28 mouse cellular contexts compared by ENCODE assay signal in the genomic region with DNA sequence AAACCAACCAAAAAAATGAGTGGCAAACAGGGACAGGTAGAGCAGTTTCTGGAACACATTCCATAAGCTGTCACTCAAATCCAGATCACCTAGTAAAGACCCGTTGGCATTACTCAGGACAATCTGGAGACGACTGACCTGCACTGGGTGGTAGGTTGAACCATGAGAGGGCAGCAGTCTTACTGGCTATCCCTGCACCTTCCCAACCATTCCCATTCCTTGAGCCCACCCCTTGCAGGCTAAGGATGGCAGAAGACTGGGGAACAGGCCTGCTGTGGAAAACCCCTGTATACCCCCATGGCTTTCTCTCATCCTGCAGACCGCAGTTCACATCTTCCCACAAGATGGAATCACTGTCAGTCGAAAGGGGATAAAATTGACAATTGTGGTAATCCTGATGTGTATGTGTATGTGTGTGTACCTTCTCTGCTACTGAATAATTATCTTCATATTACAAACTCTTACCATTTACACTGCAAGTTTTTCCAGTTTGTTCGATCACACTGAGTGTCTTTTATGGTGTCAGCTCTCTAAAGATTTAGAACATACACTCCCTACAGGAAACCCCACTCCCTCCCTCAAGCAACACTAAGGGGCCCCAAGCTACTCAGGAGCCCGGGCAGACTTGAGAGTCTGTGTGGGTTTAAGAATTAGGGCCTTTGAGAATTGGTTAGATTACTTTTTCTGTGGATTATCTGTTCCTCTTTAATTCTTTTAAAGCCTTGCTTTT. TPM values are rescaled to one million over a fixed set of nuclear protein-coding genes. Genes with fewer than 3 reads are reported as not detected.
DNase-seq lines count a peak whose midpoint lies in the region; ATAC-seq lines count a peak whose summit lies in the region.
"Had no signal": no experiment of that assay in that cellular context is flagged by ENCODE, and none has a peak within 500 bp of the region (broad histone marks: within the 10 kb centered on the region; RNA-seq: fewer than 3 reads in every experiment).

No protein-coding gene starts in this region.

- WGBS in embryonic facial prominence, embryonic 12.5 days, result 67% methylated on average over 6 of the region's 6 CpGs
- WGBS in embryonic facial prominence, embryonic 10.5 days, result 79% methylated on average over 6 of the region's 6 CpGs
- 71% methylated on average over 6 of the region's 6 CpGs for WGBS in heart, embryonic 12.5 days
- WGBS in limb, embryonic 12.5 days, result 63% methylated on average over 6 of the region's 6 CpGs

- no peak overlapping the region for H3K4me3 ChIP-seq in embryonic facial prominence, embryonic 12.5 days
- H3K4me3 ChIP-seq in embryonic facial prominence, embryonic 10.5 days, result no peak overlapping the region
- no peak overlapping the region for H3K4me3 ChIP-seq in heart, embryonic 12.5 days
- no peak overlapping the region for H3K4me3 ChIP-seq in limb, embryonic 12.5 days (replicated peaks)
- H3K4me3 ChIP-seq: embryonic facial prominence, embryonic 13.5 days; erythroblast, embryonic 14.5 days; forebrain, embryonic 12.5 days; forebrain, embryonic 15.5 days; heart, embryonic 15.5 days; hindbrain, embryonic 13.5 days; intestine, embryonic 15.5 days had no signal

- no peaks in the 10 kb centered on the region for H3K36me3 ChIP-seq in embryonic facial prominence, embryonic 12.5 days
- no peaks in the 10 kb centered on the region for H3K36me3 ChIP-seq in embryonic facial prominence, embryonic 10.5 days (replicated peaks)
- H3K36me3 ChIP-seq in heart, embryonic 12.5 days, result no peaks in the 10 kb centered on the region
- H3K36me3 ChIP-seq in limb, embryonic 12.5 days, result no peaks in the 10 kb centered on the region
- H3K36me3 ChIP-seq: embryonic facial prominence, embryonic 13.5 days; forebrain, embryonic 12.5 days; forebrain, embryonic 15.5 days; heart, embryonic 15.5 days; hindbrain, embryonic 13.5 days; intestine, embryonic 15.5 days had no signal

- peaks cover 5% of the 10 kb centered on the region; the same call in 1 of the 2 replicates for H3K4me1 ChIP-seq in embryonic facial prominence, embryonic 12.5 days
- H3K4me1 ChIP-seq in embryonic facial prominence, embryonic 10.5 days, result peaks cover 23% of the 10 kb centered on the region
- peaks cover 22% of the 10 kb centered on the region for H3K4me1 ChIP-seq in heart, embryonic 12.5 days (replicated peaks)
- peaks cover 19% of the 10 kb centered on the region for H3K4me1 ChIP-seq in limb, embryonic 12.5 days (replicated peaks)
- H3K4me1 ChIP-seq: intestine, embryonic 15.5 days had no signal

- no peak for DNase-seq in embryonic facial prominence, embryonic 10.5 days (ENCODE audit: low spot score)
- DNase-seq in heart, adult 18-20 months, result no peak
- peak; percentile 48 for DNase-seq in thymus, postnatal 0 days (ENCODE audit: low spot score)
- no peak for DNase-seq in thymus, adult 18-20 months
- no peak for DNase-seq in layer of hippocampus, adult 9-10 months (ENCODE audit: low spot score)
- DNase-seq: adrenal gland, postnatal 10 days; cerebellum, adult 18-20 months; cerebellum, adult 9-10 months; cerebellum, postnatal 14 days; gastrocnemius, postnatal 25 days; heart, postnatal 10 days had no signal

- H3K4me2 ChIP-seq in embryonic facial prominence, embryonic 12.5 days (replicated peaks), result no peak overlapping the region
- H3K4me2 ChIP-seq in heart, embryonic 12.5 days, result no peak overlapping the region
- H3K4me2 ChIP-seq in limb, embryonic 12.5 days, result no peak overlapping the region
- H3K4me2 ChIP-seq: embryonic facial prominence, embryonic 13.5 days; forebrain, embryonic 12.5 days; forebrain, embryonic 15.5 days; heart, embryonic 15.5 days; hindbrain, embryonic 13.5 days; intestine, embryonic 15.5 days had no signal

- no peaks in the 10 kb centered on the region for H3K27me3 ChIP-seq in embryonic facial prominence, embryonic 12.5 days
- H3K27me3 ChIP-seq in embryonic facial prominence, embryonic 10.5 days (replicated peaks; ENCODE audit: low read depth, poor library complexity, severe bottlenecking), result no peaks in the 10 kb centered on the region
- H3K27me3 ChIP-seq in heart, embryonic 12.5 days (replicated peaks), result peaks cover 12% of the 10 kb centered on the region
- no peaks in the 10 kb centered on the region for H3K27me3 ChIP-seq in limb, embryonic 12.5 days
- H3K27me3 ChIP-seq: embryonic facial prominence, embryonic 13.5 days; forebrain, embryonic 12.5 days; forebrain, embryonic 15.5 days; hindbrain, embryonic 13.5 days; intestine, embryonic 15.5 days had no signal

- ATAC-seq in embryonic facial prominence, embryonic 12.5 days (ENCODE audit: insufficient number of reproducible peaks, insufficient read depth, low FRiP score, low TSS enrichment), result no peak
- no peak for ATAC-seq in heart, embryonic 12.5 days (ENCODE audit: insufficient number of reproducible peaks, low FRiP score)
- ATAC-seq in limb, embryonic 12.5 days (ENCODE audit: insufficient number of reproducible peaks, insufficient read depth, low FRiP score, low TSS enrichment, low read depth), result no peak
- ATAC-seq: forebrain, embryonic 15.5 days; hindbrain, embryonic 16.5 days; intestine, embryonic 15.5 days had no signal

- H3K9me3 ChIP-seq in embryonic facial prominence, embryonic 12.5 days, result no peaks in the 10 kb centered on the region
- 0 out of 2 replicates have a peak, but pooled peaks cover 6% of the 10 kb centered on the region for H3K9me3 ChIP-seq in embryonic facial prominence, embryonic 10.5 days
- H3K9me3 ChIP-seq in heart, embryonic 12.5 days (replicated peaks), result no peaks in the 10 kb centered on the region; the same call in 1 of the 2 replicates
- H3K9me3 ChIP-seq in limb, embryonic 12.5 days, result no peaks in the 10 kb centered on the region
- H3K9me3 ChIP-seq: embryonic facial prominence, embryonic 13.5 days; forebrain, embryonic 15.5 days; hindbrain, embryonic 13.5 days; intestine, embryonic 15.5 days had no signal

- peak overlapping the region; percentile 47; the same call in 1 of the 2 replicates for H3K27ac ChIP-seq in embryonic facial prominence, embryonic 12.5 days
- no peak overlapping the region; the same call in 1 of the 2 replicates for H3K27ac ChIP-seq in embryonic facial prominence, embryonic 10.5 days (replicated peaks)
- H3K27ac ChIP-seq in heart, embryonic 12.5 days (ENCODE audit: poor library complexity, severe bottlenecking), result 0 out of 2 replicates have a peak overlapping the region, but pooled peaks have one; percentile 22
- H3K27ac ChIP-seq in limb, embryonic 12.5 days, result peak overlapping the region; percentile 50; the same call in 1 of the 2 replicates
- H3K27ac ChIP-seq: embryonic facial prominence, embryonic 13.5 days; forebrain, embryonic 12.5 days; forebrain, embryonic 15.5 days; heart, embryonic 15.5 days; hindbrain, embryonic 13.5 days; intestine, embryonic 15.5 days had no signal

- H3K9ac ChIP-seq in embryonic facial prominence, embryonic 12.5 days, result no peak overlapping the region
- H3K9ac ChIP-seq in heart, embryonic 12.5 days, result no peak overlapping the region
- H3K9ac ChIP-seq in limb, embryonic 12.5 days (replicated peaks), result no peak overlapping the region
- H3K9ac ChIP-seq: embryonic facial prominence, embryonic 13.5 days; forebrain, embryonic 12.5 days; forebrain, embryonic 15.5 days; heart, embryonic 15.5 days; hindbrain, embryonic 13.5 days; intestine, embryonic 15.5 days had no signal

RNA-seq across cellular contexts. Expression of a gene that starts 5.3 kb away (rescaled TPM):
- not detected in 2 replicates for polyA plus RNA-seq in embryonic facial prominence, embryonic 12.5 days (2016; fragmentation: Nextera tagmentation; extraction: Ambion mirVana)
- not detected in 2 replicates for polyA plus RNA-seq in embryonic facial prominence, embryonic 10.5 days (2016; fragmentation: Nextera tagmentation; extraction: Ambion mirVana)
- not detected in 2 replicates for polyA plus RNA-seq in heart, embryonic 12.5 days (2016; fragmentation: Nextera tagmentation; extraction: Ambion mirVana)
- total RNA-seq in heart, adult 18-20 months (2021), result not detected
- not detected in 2 replicates for polyA plus RNA-seq in thymus, postnatal 0 days (2015; fragmentation: Nextera tagmentation; extraction: Ambion mirVana)
- not detected in 2 replicates for polyA plus RNA-seq in limb, embryonic 12.5 days (2016; fragmentation: Nextera tagmentation; extraction: Ambion mirVana)
- total RNA-seq: adrenal gland, adult 18-20 months; adrenal gland, postnatal 10 days; adrenal gland, postnatal 36 days; ES-E14; gastrocnemius, adult 8-10 months; gastrocnemius, postnatal 25 days; heart, postnatal 10 days; hematopoietic stem cell, adult 5-6 weeks had no signal
- polyA plus RNA-seq: embryonic facial prominence, embryonic 13.5 days; erythroblast, embryonic 14.5 days; forebrain, embryonic 12.5 days; forebrain, embryonic 15.5 days; gonadal fat pad, adult 2 months; heart, embryonic 15.5 days; hindbrain, embryonic 13.5 days; hindbrain, embryonic 16.5 days; intestine, embryonic 15.5 days had no signal

RNA-seq across cellular contexts. Expression of a gene that starts 59.6 kb away (rescaled TPM):
- 62.2 and 62.5 TPM in 2 replicates for polyA plus RNA-seq in embryonic facial prominence, embryonic 12.5 days (2016; fragmentation: Nextera tagmentation; extraction: Ambion mirVana)
- 30.3 and 48.2 TPM in 2 replicates for polyA plus RNA-seq in embryonic facial prominence, embryonic 10.5 days (2016; fragmentation: Nextera tagmentation; extraction: Ambion mirVana)
- 9.3 and 11.6 TPM in 2 replicates for polyA plus RNA-seq in heart, embryonic 12.5 days (2016; fragmentation: Nextera tagmentation; extraction: Ambion mirVana)
- 100 to 1,000 TPM; 112 to 122 TPM for total RNA-seq in heart, adult 18-20 months (2021)
- 552 and 560 TPM in 2 replicates for polyA plus RNA-seq in thymus, postnatal 0 days (2015; fragmentation: Nextera tagmentation; extraction: Ambion mirVana)
- 25.6 and 28.6 TPM in 2 replicates for polyA plus RNA-seq in limb, embryonic 12.5 days (2016; fragmentation: Nextera tagmentation; extraction: Ambion mirVana)
